Mouse (Mus musculus) mature B cell (primary cell): ENCODE measurements around the gene Mettl13.

Source experiments
- in situ Hi-C: fragments of 300-500 bp; cut with MboI; formaldehyde crosslinking; loops from 2 replicates; pipeline ENCODE4 v1.14.3; 2019

Gene Mettl13

GRCm38 (mm10) chr1:162548016-162548916 is at the start of gene Mettl13:
Mettl13 (minus strand) TSS chr1:162548551.
- in situ Hi-C loops, result no loop called here

GRCm38 (mm10) chr1:162597379-162598102 is 49.2 kb upstream of the Mettl13 start:
- in situ Hi-C loops, result no loop called here

GRCm38 (mm10) chr1:162590415-162590997 is 42.2 kb upstream of the Mettl13 start:
- in situ Hi-C loops, result no loop called here

- in situ Hi-C loops, result no loop called here
Measured at GRCm38 (mm10) chr1:162589443-162589842, 41.1 kb upstream of the Mettl13 start.

GRCm38 (mm10) chr1:162588606-162589005 is 40.3 kb upstream of the Mettl13 start:
- in situ Hi-C loops, result no loop called here

- in situ Hi-C loops, result no loop called here
Measured at GRCm38 (mm10) chr1:162586282-162586681, 37.9 kb upstream of the Mettl13 start.

- in situ Hi-C loops, result no loop called here
Measured at GRCm38 (mm10) chr1:162582884-162583283, 34.5 kb upstream of the Mettl13 start.

GRCm38 (mm10) chr1:162575098-162575497 is 26.7 kb upstream of the Mettl13 start:
- in situ Hi-C loops, result no loop called here

GRCm38 (mm10) chr1:162570931-162571601 is 22.7 kb upstream of the Mettl13 start:
- in situ Hi-C loops, result loop anchor here (25.0 kb wide), 1 partner anchor 1366 kb away; the partner anchor contains the start of gene Scyl3

GRCm38 (mm10) chr1:162570260-162570748 is 22.0 kb upstream of the Mettl13 start, which contains the start of gene Vamp4:
Vamp4 (plus strand) TSS chr1:162570515.
- in situ Hi-C loops, result loop anchor here (25.0 kb wide), 1 partner anchor 1367 kb away; the partner anchor contains the start of gene Scyl3

GRCm38 (mm10) chr1:162567351-162567750 is 19.0 kb upstream of the Mettl13 start:
- in situ Hi-C loops, result loop anchor here (25.0 kb wide), 1 partner anchor 1370 kb away; the partner anchor contains the start of gene Scyl3

GRCm38 (mm10) chr1:162564992-162565391 is 16.6 kb upstream of the Mettl13 start:
- in situ Hi-C loops, result loop anchor here (25.0 kb wide), 1 partner anchor 1372 kb away; the partner anchor contains the start of gene Scyl3

GRCm38 (mm10) chr1:162563236-162563635 is 14.9 kb upstream of the Mettl13 start:
- in situ Hi-C loops, result loop anchor here (25.0 kb wide), 1 partner anchor 1374 kb away; the partner anchor contains the start of gene Scyl3

GRCm38 (mm10) chr1:162554193-162554592 is 5.8 kb upstream of the Mettl13 start:
- in situ Hi-C loops, result loop anchor here (25.0 kb wide), 1 partner anchor 1383 kb away; the partner anchor contains the start of gene Scyl3

- in situ Hi-C loops, result loop anchor here (25.0 kb wide), 1 partner anchor 1384 kb away; the partner anchor contains the start of gene Scyl3
Measured at GRCm38 (mm10) chr1:162552956-162553355, 4.6 kb upstream of the Mettl13 start.

- in situ Hi-C loops, result loop anchor here (25.0 kb wide), 1 partner anchor 1388 kb away; the partner anchor contains the start of gene Scyl3
Measured at GRCm38 (mm10) chr1:162549615-162550283, 1.4 kb upstream of the Mettl13 start.

GRCm38 (mm10) chr1:162548917-162549613 is 714 bp upstream of the Mettl13 start:
- in situ Hi-C loops, result no loop called here

GRCm38 (mm10) chr1:162547607-162548006 is 744 bp downstream of the Mettl13 start:
- in situ Hi-C loops, result no loop called here

GRCm38 (mm10) chr1:162543231-162543630 is 5.1 kb downstream of the Mettl13 start:
- in situ Hi-C loops, result no loop called here
